Mouse (Mus musculus) MEL (cell line): ENCODE results near the gene Radil.

Experiments used
- CTCF ChIP-seq, 3 experiments: IDR thresholded peaks in 2 of 3; conservative IDR thresholded peaks in 1 of 3; 2 replicates each; pipeline ENCODE4 v1.5.1; 2011 to 2012; ENCODE audit warnings: low read length in 3 of 3, low read depth in 2 of 3, mild to moderate bottlenecking in 2 of 3, improper control_type of control experiment in 1 of 3, inconsistent platforms in 1 of 3, mixed read lengths in 1 of 3, moderate library complexity in 1 of 3; ENCODE audit not compliant: control insufficient read depth in 1 of 3, insufficient read depth in 1 of 3, poor library complexity in 1 of 3, severe bottlenecking in 1 of 3
- POLR2A ChIP-seq, 2 experiments: IDR thresholded peaks; 2 replicates each; pipeline ENCODE4 v1.6.1; 2011 to 2012; ENCODE audit warnings: low read length in 2 of 2, mild to moderate bottlenecking in 2 of 2, control low read depth in 1 of 2, improper control_type of control experiment in 1 of 2, low read depth in 1 of 2, moderate library complexity in 1 of 2; ENCODE audit not compliant: control insufficient read depth in 1 of 2, insufficient read depth in 1 of 2, poor library complexity in 1 of 2
- TCF12 ChIP-seq: IDR thresholded peaks from 2 replicates; pipeline ENCODE4 v1.6.1; 2014; ENCODE audit warnings: low read depth, mild to moderate bottlenecking, inconsistent platforms, low read length, improper control_type of control experiment, moderate library complexity

GRCm38 (mm10) chr5:142489955-142490707 lies 60.8 kb downstream of the Radil start:
- TF ChIP-seq TCF12 (no peak), CTCF (IDR thresholded peaks at IDR 0.05 in 2 of 3, conservative IDR thresholded peaks at IDR 0.05 in 1 of 3; ENCODE audit: control insufficient read depth in 1 of 3, insufficient read depth in 1 of 3, low read depth in 2 of 3, low read length in 3 of 3, poor library complexity in 1 of 3, severe bottlenecking in 1 of 3) (no peak), POLR2A (IDR thresholded peaks at IDR 0.05; ENCODE audit: control insufficient read depth in 1 of 2, insufficient read depth in 1 of 2, low read depth in 1 of 2, low read length in 2 of 2, poor library complexity in 1 of 2) (no peak)
